Mouse (Mus musculus): ENCODE data around the gene Golga7b.

- TF ChIP-seq POLR2A (IDR thresholded peaks at IDR 0.05; ENCODE audit: borderline replicate concordance, low read depth, low read length): no peak
- no peak for TF ChIP-seq CTCF (IDR thresholded peaks at IDR 0.05; ENCODE audit: low read depth, low read length)
Measured at GRCm38 (mm10) chr19:42204306-42204705, 43.1 kb upstream of the Golga7b start.
